Mouse (Mus musculus) right cerebral cortex, postnatal 25 days (tissue): ENCODE data around the gene Ifit1.
"Not testable (repeated sequence)": the region's sequence is repeated elsewhere in the genome, so short reads cannot be mapped to it uniquely, and the experiment has no call there.

Experiments used
- DNase-seq: peaks from one replicate; pipeline ENCODE4 v3.0.0; 2022

The Ifit1 gene

GRCm38 (mm10) chr19:34640623-34641022 is at the start of gene Ifit1, which contains the start of gene Ifit1bl2:
Gene Ifit1, plus strand, starts transcription at chr19:34640871.
Gene Ifit1bl2, minus strand, starts transcription at chr19:34640743.
- no peak for DNase-seq

- DNase-seq = no peak
Measured at GRCm38 (mm10) chr19:34593456-34593855, 47.2 kb upstream of the Ifit1 start.

GRCm38 (mm10) chr19:34594523-34594922 is 46.1 kb upstream of the Ifit1 start:
- DNase-seq = not testable (repeated sequence)

GRCm38 (mm10) chr19:34596811-34597210 is 43.9 kb upstream of the Ifit1 start:
- DNase-seq = no peak

- peak; percentile 15 for DNase-seq
Measured at GRCm38 (mm10) chr19:34598341-34598740, 42.3 kb upstream of the Ifit1 start.

- DNase-seq = not testable (repeated sequence)
Measured at GRCm38 (mm10) chr19:34599250-34599649, 41.4 kb upstream of the Ifit1 start.

GRCm38 (mm10) chr19:34601888-34602287 is 38.8 kb upstream of the Ifit1 start, which contains the start of gene Ifit1bl1:
Gene Ifit1bl1, minus strand, starts transcription at chr19:34601956.
- not testable (repeated sequence) for DNase-seq

GRCm38 (mm10) chr19:34605472-34605871 is 35.2 kb upstream of the Ifit1 start:
- no peak for DNase-seq

GRCm38 (mm10) chr19:34607237-34608051 is 33.2 kb upstream of the Ifit1 start, which contains the start of gene Ifit3b:
Gene Ifit3b, plus strand, starts transcription at chr19:34607970.
- DNase-seq = peak; percentile 14

- not testable (repeated sequence) for DNase-seq
Measured at GRCm38 (mm10) chr19:34610118-34610517, 30.6 kb upstream of the Ifit1 start.

GRCm38 (mm10) chr19:34612243-34613001 is 28.2 kb upstream of the Ifit1 start:
- DNase-seq = not testable (repeated sequence)

GRCm38 (mm10) chr19:34620871-34621270 is 19.8 kb upstream of the Ifit1 start:
- no peak for DNase-seq

- DNase-seq = no peak
Measured at GRCm38 (mm10) chr19:34623781-34624180, 16.9 kb upstream of the Ifit1 start.

- DNase-seq = no peak
Measured at GRCm38 (mm10) chr19:34624663-34625062, 16.0 kb upstream of the Ifit1 start.

- no peak for DNase-seq
Measured at GRCm38 (mm10) chr19:34627496-34627895, 13.2 kb upstream of the Ifit1 start.

- no peak for DNase-seq
Measured at GRCm38 (mm10) chr19:34631487-34631886, 9.2 kb upstream of the Ifit1 start.

- DNase-seq = no peak
Measured at GRCm38 (mm10) chr19:34633484-34633883, 7.2 kb upstream of the Ifit1 start.

- peak; percentile 31 for DNase-seq
Measured at GRCm38 (mm10) chr19:34636933-34637557, 3.6 kb upstream of the Ifit1 start.

- DNase-seq = no peak
Measured at GRCm38 (mm10) chr19:34642616-34643015, 1.9 kb downstream of the Ifit1 start.

GRCm38 (mm10) chr19:34647630-34648029 is 7.0 kb downstream of the Ifit1 start:
- DNase-seq = not testable (repeated sequence)

- DNase-seq = no peak
Measured at GRCm38 (mm10) chr19:34650276-34650675, 9.6 kb downstream of the Ifit1 start.

- DNase-seq = no peak
Measured at GRCm38 (mm10) chr19:34650997-34651396, 10.3 kb downstream of the Ifit1 start.

GRCm38 (mm10) chr19:34655227-34655805 is 14.6 kb downstream of the Ifit1 start:
- no peak for DNase-seq
